ENCODE assay signal across 16 mouse cellular contexts in the genomic region with DNA sequence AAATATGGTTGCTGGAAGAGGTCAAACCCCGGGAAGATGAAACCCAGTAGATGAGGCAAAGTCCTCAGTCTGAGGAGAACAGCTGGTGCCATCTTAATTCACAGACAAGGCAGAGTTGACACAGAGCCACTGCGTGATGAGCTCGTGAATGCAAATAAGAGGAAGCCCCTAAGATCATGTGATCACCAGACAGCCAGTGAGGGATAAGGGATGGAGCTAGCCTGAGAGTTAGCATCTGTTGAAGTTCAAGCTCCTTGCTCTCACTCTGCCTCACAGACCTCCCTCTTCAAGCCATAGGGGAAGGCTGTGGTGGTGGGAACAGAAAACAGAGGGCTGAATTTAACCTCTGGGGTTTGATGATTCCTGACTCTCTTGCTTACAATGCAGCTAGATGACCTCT.
"Had no signal": no experiment of that assay in that cellular context is flagged by ENCODE, and none has a peak within 500 bp of the region (broad histone marks: within the 10 kb centered on the region; RNA-seq: fewer than 3 reads in every experiment).

No protein-coding gene starts in this region.

- H3K4me3 ChIP-seq: left cerebral cortex, adult 2 months; limb, embryonic 10.5 days; liver, embryonic 15.5 days; midbrain, embryonic 12.5 days; myocyte; neural tube, embryonic 15.5 days had no signal

- H3K9ac ChIP-seq: liver, embryonic 15.5 days; midbrain, embryonic 12.5 days; neural tube, embryonic 15.5 days had no signal

- ATAC-seq: lung, postnatal 0 days had no signal

- H3K9me3 ChIP-seq: limb, embryonic 10.5 days; liver, embryonic 15.5 days; midbrain, embryonic 12.5 days; neural tube, embryonic 15.5 days had no signal

- H3K4me1 ChIP-seq: neural tube, embryonic 15.5 days had no signal

- H3K27ac ChIP-seq: left cerebral cortex, adult 2 months; limb, embryonic 10.5 days; liver, embryonic 15.5 days; midbrain, embryonic 12.5 days; neural tube, embryonic 15.5 days had no signal

- H3K36me3 ChIP-seq: limb, embryonic 10.5 days; liver, embryonic 15.5 days; midbrain, embryonic 12.5 days; neural tube, embryonic 15.5 days had no signal

- DNase-seq: kidney, adult 8-10 months; kidney, postnatal 10 days; lung, adult 2 months; lung, postnatal 36 days; right cerebral cortex, adult 18-20 months; right cerebral cortex, postnatal 25 days; thymus, adult 2 months; thymus, postnatal 25 days had no signal

- H3K27me3 ChIP-seq: midbrain, embryonic 12.5 days; neural tube, embryonic 15.5 days had no signal

- H3K4me2 ChIP-seq: liver, embryonic 11.5 days; liver, embryonic 15.5 days; midbrain, embryonic 12.5 days; neural tube, embryonic 15.5 days had no signal
